Mouse (Mus musculus) E14TG2a.4 (cell line): Measurements from ENCODE around the gene Itgb1.

Experiments used
- CTCF ChIP-seq: conservative IDR thresholded peaks from 2 replicates; pipeline ENCODE4 v1.5.1; 2014; ENCODE audit warnings: low read length
- POU5F1 ChIP-seq: IDR thresholded peaks from 2 replicates; pipeline ENCODE4 v1.6.1; 2014; ENCODE audit warnings: low read length, borderline replicate concordance

- no peak for TF ChIP-seq CTCF
- TF ChIP-seq POU5F1: no peak
These were observed 48.7 kb downstream of the Itgb1 start for GRCm38 (mm10) chr8:128734118-128734517.
